Mouse (Mus musculus) gastrocnemius, postnatal 36 days (tissue): ENCODE results near the gene Wdr6. TPM values are rescaled to one million over a fixed set of nuclear protein-coding genes. Genes with fewer than 3 reads are reported as not detected.

Experiments
- DNase-seq, 2 experiments: peaks; one replicate each; pipeline ENCODE4 v3.0.0; 2022
- intact Hi-C: fragments of 180-260 bp; cut with DNase I; formaldehyde crosslinking; loops from one replicate; pipeline ENCODE4 v1.15.1; 2025
- microRNA-seq, 2 experiments: library from miRNA; unstranded; fragments of <30 nt; microRNA quantifications; one replicate each; pipeline ENCODE4 v1.2.0; 2021
- total RNA-seq, 2 experiments: library from RNA; stranded (reverse); gene quantifications; 2 replicates each; pipeline ENCODE4 v1.2.3; 2021

The Wdr6 gene
- total RNA-seq, 2 experiments from 2014 or later: 4.6 to 5.6 TPM

GRCm38 (mm10) chr9:108546875-108547274, 31.7 kb downstream of the Wdr6 start:
- intact Hi-C loops: no loop called here

GRCm38 (mm10) chr9:108545986-108546385, 32.6 kb downstream of the Wdr6 start:
- intact Hi-C loops: no loop called here
- no peak for DNase-seq

More at GRCm38 (mm10) chr9:108546875-108547274, 31.7 kb downstream of the Wdr6 start:
- no peak for DNase-seq

- no peak for DNase-seq
- intact Hi-C loops: no loop called here
Observed at GRCm38 (mm10) chr9:108540846-108541245, 37.7 kb downstream of the Wdr6 start.

GRCm38 (mm10) chr9:108531496-108531895, 47.0 kb downstream of the Wdr6 start:
- intact Hi-C loops: no loop called here
- no peak for DNase-seq

- DNase-seq: no peak
- intact Hi-C loops: no loop called here
Observed at GRCm38 (mm10) chr9:108530954-108531353, 47.6 kb downstream of the Wdr6 start.

GRCm38 (mm10) chr9:108525400-108525799, 53.1 kb downstream of the Wdr6 start:
- intact Hi-C loops: no loop called here
- no peak for DNase-seq

- intact Hi-C loops: no loop called here
Observed at GRCm38 (mm10) chr9:108523341-108523740, 55.2 kb downstream of the Wdr6 start.

More at GRCm38 (mm10) chr9:108523341-108523740, 55.2 kb downstream of the Wdr6 start:
- DNase-seq: no peak

Small RNAs within 50 kb of the gene (microRNA-seq; reads per million reads assigned to microRNA genes)
- gene Gm24083: 0 reads per million in 2 experiments
- gene Mir191: 0 reads per million in 2 experiments
- 681 to 1,017 reads per million in 2 experiments for gene Mir425

Other genes starting within 250 kb of the Wdr6 start
- 10 to 100 TPM; 60.9 to 78.2 TPM for gene Gpx1, start 239.8 kb downstream of the Wdr6 start, total RNA-seq
- gene Usp4, start 230.9 kb downstream of the Wdr6 start, total RNA-seq: 10 to 100 TPM; 61.5 to 70.3 TPM
- under 1 TPM; 0.32 to 0.48 TPM for gene 1700102P08Rik, start 185.9 kb downstream of the Wdr6 start, total RNA-seq
- not detected for gene Ccdc36, start 150.3 kb downstream of the Wdr6 start, total RNA-seq
- not detected for gene BC048562, start 142.3 kb downstream of the Wdr6 start, total RNA-seq
- gene Ccdc71, start 118.2 kb downstream of the Wdr6 start, total RNA-seq: 10 to 100 TPM; 13.3 to 20.0 TPM
- gene Klhdc8b, start 117.2 kb downstream of the Wdr6 start, total RNA-seq: 1 to 10 TPM; 1.7 to 3.1 TPM
- gene Lamb2, start 99.0 kb downstream of the Wdr6 start, total RNA-seq: 100 to 1,000 TPM; 118 to 129 TPM
- gene Usp19, start 88.1 kb downstream of the Wdr6 start, total RNA-seq: 100 to 1,000 TPM; 105 to 120 TPM
- gene Qars, start 71.0 kb downstream of the Wdr6 start, total RNA-seq: 10 to 100 TPM; 69.7 to 81.7 TPM
- gene Qrich1, start 61.9 kb downstream of the Wdr6 start, total RNA-seq: 10 to 100 TPM; 49.3 to 51.9 TPM
- gene Impdh2, start 18.5 kb downstream of the Wdr6 start, total RNA-seq: 10 to 100 TPM; 47.6 to 58.0 TPM
- 10 to 100 TPM; 29.2 to 29.6 TPM for gene Ndufaf3, start 11.3 kb downstream of the Wdr6 start, total RNA-seq
- 10 to 100 TPM; 10.1 to 12.3 TPM for gene Dalrd3, start 8.9 kb downstream of the Wdr6 start, total RNA-seq
- gene P4htm, start 18.9 kb upstream of the Wdr6 start, total RNA-seq: 1 to 10 TPM; 3.1 to 3.5 TPM
- gene Arih2, start 70.6 kb upstream of the Wdr6 start, total RNA-seq: 10 to 100 TPM; 63.2 to 64.7 TPM
- 10 to 100 TPM; 59.0 to 75.5 TPM for gene Slc25a20, start 83.3 kb upstream of the Wdr6 start, total RNA-seq
- gene Prkar2a, start 110.6 kb upstream of the Wdr6 start, total RNA-seq: 100 to 1,000 TPM; 129 to 157 TPM
- gene Ip6k2, start 205.1 kb upstream of the Wdr6 start, total RNA-seq: 10 to 100 TPM in 1 of 2 experiments, 1 to 10 TPM in 1; 9.9 to 14.5 TPM
- 1 to 10 TPM; 2.8 to 3.2 TPM for gene Nckipsd, start 229.6 kb upstream of the Wdr6 start, total RNA-seq
- gene Celsr3, start 247.6 kb upstream of the Wdr6 start, total RNA-seq: not detected